Mouse (Mus musculus): ENCODE measurements around the gene Tmem82.

Tmem82 gene

DNA sequence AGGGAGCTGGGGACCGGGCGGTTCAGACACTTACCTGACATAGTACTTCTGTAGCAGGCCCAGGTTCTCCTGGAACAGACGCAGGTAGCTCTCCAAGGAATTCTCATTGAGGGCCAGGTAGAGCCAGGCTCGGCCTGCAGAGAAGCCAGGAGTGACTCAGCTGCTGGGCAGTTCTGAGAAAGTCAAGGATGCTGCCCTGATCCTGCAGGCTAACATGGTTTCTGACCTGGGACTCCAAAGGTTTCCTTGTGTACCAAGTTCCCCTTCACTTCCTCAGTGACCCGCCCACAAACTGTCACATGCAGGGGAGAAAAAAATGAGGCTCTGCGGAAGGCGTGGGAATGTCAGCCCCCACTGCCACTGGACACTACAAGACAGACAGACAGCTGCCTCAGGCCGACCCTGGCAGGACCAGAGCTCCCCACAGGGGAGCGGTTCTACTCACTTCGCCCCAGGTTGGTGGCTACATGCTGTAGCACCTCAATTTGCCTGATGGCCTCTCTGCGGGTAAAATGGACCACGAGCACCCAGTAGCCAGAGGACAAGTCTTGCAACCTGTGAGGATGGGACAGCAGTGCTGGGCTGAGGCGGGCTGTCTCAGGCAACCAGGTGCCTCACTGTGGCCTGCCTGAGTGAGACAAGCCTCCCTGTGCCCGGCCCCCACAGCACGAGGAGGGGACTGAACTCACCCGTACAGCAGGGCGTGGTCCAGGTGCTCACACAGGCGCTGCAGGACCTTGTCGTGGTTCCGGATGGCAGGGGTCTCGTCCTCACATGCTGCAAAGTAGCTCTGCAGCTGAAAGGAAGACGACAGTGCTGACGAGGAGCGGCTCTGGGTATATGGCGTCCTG, 23.8 kb upstream of the Tmem82 start:
- no peak for DNase-seq (ENCODE audit: low read depth in 2 of 2, low spot score in 2 of 2)

DNA sequence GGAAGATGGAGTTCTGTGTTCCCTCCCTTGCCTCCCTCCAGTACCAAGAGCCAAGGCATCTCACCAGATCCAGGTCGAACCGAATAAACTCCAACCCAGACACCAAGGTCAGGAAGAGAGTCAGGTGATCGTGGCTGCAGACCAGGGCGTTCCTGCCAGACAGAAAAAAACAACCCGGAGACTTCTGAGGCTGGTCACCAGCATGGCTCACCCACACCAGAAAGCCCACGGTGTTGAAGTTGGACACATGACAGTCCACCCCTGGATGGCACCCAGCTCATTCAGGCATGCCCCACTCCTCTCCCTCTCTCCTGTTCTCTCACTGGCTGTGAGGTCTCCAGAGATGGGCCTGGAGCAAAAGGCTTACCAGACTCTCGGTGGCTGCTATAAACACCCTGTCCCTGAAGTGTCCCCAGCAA, 22.9 kb upstream of the Tmem82 start:
- no peak for DNase-seq (ENCODE audit: low read depth in 2 of 2, low spot score in 2 of 2)

DNA sequence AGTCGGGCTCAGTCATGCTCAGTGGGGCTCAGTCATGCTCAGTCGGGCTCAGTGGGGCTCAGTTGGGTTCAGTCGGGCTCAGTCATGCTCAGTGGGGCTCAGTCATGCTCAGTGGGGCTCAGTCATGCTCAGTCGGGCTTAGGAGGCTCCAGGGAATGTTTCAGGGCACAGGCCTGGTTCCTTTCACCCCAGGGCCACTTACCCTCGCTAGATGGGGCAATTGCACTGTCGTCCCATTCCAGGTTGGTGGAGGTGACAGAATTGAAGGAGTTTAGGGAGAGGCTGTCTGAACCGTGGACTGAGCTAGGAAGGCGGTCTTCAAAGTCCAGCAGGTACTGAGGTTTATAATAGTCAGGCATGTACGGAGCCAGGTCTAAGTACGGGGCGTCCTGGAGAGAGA, 21.0 kb upstream of the Tmem82 start:
- DNase-seq (ENCODE audit: low read depth in 2 of 2, low spot score in 2 of 2) = no peak

DNA sequence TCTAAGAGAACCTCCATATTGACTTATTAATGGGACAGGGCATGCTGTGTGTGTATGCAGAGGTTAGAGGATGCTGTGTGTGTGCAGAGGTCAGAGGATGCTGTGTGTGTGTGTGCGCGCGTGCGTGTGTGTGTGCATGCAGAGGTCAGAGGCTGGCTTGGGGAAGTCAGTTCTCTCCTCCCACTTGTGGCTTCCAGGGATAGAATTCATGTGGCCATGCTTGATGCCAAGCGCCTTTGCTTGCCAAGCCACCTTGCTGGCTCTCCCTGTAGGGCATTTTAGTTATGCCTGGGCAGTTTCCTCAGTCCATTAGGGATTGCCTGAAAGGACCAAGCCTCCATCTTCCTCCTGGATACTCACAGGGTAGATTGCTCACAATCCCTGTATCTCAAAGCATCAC, 18.3 kb upstream of the Tmem82 start:
- no peak for DNase-seq (ENCODE audit: low read depth in 2 of 2, low spot score in 2 of 2)

DNA sequence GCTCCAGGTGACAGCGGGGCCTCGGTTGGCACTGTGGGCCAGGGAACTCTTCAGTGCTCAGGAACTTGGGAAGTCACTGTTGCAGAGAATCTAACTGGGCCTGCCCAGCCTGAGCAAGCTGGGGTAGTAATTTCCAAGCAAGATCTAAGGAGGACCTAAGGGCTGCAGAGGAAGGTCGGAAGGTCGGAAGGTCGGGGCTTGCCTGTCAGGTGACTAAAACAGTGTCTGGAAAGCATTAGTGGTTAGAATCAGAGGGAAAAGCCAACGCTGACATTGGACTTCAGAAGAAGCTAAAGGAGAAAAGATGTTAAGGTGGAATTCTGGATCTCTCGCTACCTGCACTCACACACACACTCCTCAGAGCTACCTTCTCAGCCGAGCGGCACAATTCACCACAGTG, 17.6 kb upstream of the Tmem82 start:
- no peak for DNase-seq (ENCODE audit: low read depth in 2 of 2, low spot score in 2 of 2)

DNA sequence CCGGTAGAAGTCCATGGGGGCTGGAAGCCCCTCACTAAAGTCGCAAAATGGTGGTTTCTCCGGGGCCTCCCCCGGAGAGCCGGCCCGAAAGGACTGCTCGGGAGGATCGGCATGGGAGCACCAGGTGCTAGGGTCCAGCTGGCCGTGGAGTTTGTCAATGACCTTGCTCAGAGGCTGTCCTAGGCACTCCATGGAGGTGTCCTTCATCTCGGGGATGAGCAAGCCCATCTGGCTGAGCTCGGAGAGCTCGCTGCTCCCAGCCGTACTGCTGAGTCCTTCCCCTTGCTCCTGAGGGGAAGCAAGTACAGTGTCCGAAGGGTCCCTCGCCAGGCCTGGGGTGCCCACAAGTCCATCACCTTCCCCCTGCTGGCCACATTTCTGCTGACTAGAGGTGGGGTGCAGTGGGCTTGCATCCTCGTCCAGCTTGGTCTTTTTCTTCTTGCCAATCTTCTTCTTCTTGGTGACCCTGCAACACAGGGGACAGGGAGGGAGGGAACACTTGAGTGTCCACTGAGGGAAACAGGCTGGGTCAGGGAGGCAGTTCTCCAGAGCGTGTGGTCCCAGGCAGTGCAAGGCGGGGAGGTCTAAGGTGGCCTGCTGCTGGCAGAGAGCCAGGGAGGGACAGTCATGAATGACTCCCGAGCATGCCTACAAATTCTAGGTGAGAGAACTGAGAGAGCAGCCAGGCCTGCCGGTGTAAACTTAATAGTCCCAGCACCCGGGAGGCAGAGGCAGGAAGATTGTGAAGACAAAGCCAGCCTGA, 13.9 kb upstream of the Tmem82 start:
- no peak for DNase-seq (ENCODE audit: low read depth in 2 of 2, low spot score in 2 of 2)

DNA sequence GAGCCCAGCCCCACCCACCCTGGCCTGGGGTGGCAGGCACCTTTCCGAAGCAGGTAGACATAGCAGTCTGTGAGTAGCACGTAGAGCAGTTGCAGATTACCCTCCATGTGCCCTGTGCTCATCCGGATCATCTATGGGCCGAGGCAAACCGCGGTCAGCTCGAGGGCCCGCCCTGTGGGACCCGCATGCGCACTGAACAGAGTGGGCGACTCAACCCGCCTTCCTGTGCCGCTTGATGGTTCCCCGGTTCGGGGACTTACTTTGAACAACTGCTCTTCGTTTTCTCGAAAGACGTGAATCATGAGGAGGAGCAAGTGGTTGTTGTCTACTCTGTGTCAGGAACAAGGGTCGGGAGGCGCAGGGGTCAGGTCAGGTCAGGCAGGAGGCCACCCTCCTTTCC, 12.8 kb upstream of the Tmem82 start:
- no peak for DNase-seq (ENCODE audit: low read depth in 2 of 2, low spot score in 2 of 2)

DNA sequence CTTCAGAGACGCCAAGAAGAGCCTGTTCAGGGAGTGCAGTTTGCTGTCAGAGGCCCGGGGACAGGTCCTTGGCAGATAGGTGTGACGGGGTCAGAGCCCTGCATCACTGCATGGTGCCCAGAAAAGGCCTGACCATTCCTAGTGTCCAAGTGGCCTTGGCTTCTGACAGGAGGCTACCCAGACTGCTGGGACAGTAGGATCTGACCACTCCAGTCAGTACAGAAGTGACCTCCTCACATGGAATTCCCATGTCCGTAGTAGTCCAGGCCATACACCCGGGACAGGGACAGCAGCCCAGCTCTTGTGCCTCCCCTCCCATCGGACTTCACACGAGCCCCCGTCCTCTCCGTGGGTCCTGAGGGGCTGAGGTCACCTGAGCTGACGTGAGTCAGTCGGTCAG, 11.6 kb upstream of the Tmem82 start:
- no peak for DNase-seq (ENCODE audit: low read depth in 2 of 2, low spot score in 2 of 2)

DNA sequence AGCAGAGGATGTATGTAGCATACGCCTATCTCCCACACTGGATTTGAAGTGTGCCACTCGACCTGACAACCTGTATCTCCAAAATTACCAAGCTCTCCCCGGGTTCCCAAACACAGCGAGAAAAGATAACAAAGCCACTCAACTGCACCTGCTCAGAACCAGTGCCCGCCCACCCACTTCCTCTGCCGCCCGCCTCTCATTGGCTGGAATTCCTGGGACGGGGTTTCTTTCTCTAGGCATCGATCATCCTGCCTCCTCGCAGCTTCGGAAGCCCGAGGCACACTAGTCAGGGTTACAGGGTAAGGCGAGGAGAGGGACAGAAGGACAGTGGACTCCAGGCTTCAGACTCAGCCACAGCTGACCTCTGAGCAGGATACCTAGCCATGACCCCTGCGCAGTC, 10.2 kb upstream of the Tmem82 start:
- no peak for DNase-seq (ENCODE audit: low read depth in 2 of 2, low spot score in 2 of 2)

DNA sequence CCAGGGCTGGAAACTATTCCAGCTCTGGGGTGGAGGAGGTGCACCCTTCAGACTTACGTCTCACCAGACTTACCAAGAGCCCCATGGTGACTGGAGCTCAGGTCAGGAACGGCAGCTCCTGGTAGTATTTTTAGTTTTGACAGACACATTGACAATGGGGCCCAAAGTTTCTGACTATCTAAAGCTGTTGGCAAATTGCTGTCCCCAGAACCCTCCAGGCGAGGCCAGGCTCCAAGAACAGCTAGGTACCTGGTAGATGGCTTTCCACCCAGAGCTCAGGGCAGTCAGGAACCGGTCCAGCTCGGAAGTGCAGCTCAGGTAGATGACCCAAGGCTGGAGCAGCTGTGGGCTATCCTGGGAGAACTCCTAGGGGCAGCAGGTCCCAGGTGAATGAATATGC, 9.1 kb upstream of the Tmem82 start:
- no peak for DNase-seq (ENCODE audit: low read depth in 2 of 2, low spot score in 2 of 2)

DNA sequence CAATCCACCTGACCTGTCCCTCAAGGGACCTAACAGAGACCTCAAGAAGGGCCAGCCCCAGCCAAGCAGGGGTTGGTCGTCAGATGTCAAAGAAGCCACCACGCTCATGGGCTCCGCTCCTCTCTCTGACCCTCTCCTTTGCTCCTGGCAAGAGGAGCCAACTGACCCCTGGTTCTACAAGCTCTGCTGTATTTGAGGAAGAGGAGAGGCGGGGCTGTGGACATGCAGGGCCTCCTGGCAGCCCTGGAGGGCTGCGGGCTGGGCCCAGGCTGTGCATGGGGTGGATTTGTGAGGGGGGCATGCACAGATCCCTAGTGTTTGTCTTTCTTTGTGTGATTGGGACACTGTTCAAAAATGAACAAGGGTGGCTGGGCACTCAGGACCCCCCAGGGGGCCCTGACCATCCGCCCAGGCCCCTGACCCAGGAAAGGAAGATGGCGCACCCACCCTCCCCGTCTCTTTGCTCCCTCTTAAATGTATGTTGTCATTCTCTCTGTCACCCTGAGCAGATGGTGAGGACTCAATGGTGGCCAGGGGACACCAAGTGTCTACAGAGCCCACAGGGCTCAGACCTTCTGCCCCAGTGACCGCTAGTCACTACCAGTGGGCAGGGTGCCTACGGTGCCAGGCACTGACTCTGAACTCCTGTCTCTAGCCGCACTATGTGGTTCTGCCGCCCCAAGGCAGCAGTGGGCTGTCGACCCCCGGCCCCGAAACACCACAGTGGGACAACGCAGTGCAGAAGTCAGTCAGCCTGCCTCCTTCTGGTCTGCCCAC, 7.5 kb upstream of the Tmem82 start:
- no peak for DNase-seq (ENCODE audit: low read depth in 2 of 2, low spot score in 2 of 2)

DNA sequence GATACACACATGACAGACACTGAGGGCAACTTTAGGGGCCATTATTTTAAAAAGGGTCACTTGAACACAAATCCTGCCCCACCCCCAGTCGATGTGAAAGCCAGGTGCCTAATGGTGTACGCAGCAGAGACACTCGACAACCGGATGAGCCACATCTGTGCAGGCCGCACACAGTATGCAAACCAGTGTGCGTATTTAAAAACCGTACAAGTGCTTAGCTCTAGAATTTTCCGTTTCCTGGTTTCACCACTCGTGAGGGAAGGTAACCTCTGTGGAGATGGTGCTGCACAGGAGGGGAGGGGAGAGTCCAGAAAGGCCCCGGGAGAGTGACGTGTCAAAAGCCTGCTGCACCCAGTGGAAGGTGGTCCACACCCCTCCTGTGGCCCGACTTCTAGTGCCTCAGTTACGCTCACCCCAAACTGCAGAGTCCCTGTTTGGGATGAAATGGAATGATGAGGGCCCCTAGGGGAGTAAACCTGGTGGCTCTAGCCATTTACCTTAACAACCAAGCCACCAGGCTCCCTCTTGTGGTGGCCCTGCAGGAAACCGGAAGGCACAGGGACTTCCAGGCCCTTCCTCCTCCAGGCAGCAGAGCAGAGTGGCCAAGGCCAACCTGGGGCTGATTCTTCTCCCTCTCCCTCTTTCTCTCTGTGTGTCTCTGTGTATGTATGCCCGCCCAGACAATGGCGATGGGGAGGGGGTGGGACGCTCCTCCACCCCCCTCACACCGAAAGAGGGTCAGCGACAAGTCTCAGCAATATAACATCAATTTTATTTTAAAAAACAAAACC, 6.7 kb upstream of the Tmem82 start:
- DNase-seq (ENCODE audit: low read depth in 2 of 2, low spot score in 2 of 2) = no peak

DNA sequence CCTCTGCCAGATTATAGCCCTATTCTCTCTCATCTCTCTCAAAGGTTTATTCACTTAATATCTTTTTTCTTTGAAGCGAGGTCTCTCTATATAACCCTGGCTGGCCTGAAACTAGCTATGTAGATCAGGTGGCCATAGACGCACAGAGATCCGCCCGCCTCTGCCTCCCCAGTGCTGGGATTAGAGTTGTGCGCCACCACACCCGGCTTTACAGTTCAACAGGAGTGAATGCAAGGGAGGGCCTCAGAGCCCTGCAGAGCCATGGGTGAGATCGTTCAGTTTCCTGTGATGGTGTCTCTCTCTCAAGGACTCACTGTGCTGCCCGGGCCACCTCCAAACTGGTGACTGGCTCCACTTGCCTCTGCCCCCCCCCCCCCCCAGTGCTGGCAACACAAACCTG, 5.7 kb upstream of the Tmem82 start:
- DNase-seq (ENCODE audit: low read depth in 2 of 2, low spot score in 2 of 2) = no peak

DNA sequence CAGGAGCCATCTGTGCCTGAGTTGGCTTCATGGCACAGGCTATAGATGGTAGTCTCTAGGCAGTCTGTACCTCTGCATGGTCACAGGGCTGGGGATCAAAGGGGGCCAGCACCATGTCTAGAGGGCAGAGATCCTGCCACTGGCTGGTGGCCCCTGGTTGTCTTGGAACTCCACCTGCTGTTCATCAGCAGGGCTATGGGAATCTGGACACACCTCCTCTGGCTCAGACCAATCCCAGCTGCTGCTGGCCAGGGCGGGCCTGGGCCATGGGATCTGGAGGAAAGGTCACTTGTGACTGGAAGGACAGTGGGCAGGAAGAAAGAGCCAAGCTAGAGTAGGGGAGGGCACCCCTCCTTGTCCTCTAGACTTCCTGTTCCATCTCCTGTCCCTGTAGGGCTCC, 5.2 kb upstream of the Tmem82 start, which contains the start of gene Slc25a34:
Gene Slc25a34, minus strand, starts transcription at position 156 of the 400 bp plus-strand sequence.
- no peak for DNase-seq (ENCODE audit: low read depth in 2 of 2, low spot score in 2 of 2)

DNA sequence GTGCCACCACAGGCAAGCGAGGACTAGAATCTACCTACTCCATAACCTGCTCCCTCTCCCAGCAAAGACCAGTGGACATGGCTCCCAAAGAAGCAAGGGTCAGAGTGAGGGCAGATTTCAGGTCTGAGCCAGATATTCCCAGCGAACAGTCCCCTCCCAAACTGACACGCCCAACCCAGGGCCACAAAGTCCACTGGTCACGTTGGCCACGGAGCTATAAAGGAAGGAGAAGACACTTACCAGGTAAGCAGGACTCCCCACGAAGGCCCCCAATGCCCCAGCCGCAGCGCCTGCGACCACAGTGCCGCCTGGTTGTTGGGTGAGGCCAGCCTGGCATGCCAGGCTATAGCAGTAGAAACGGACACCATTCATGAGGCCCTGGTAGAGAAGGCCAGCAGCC, 4.6 kb upstream of the Tmem82 start:
- DNase-seq (ENCODE audit: low read depth in 2 of 2, low spot score in 2 of 2) = no peak

DNA sequence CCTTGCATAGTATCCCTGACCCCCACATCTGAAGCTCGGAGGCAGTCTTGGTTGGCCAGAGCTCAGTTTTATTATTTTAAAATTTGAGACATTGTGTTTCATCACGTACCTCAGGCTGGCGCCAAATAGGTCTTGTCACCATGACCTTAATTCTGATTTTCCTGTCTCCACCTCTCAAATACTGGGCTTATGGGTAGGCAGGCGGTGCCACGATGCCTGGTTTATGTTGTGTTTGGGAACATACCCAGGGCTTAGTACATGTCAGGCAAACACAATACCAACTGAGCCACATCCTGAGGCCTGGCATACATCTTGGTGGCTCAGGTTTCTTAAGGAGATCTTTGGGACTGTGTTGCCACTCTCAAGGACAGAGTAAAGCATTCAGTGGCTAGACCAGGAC, 4.1 kb upstream of the Tmem82 start:
- DNase-seq (ENCODE audit: low read depth in 2 of 2, low spot score in 2 of 2) = no peak

DNA sequence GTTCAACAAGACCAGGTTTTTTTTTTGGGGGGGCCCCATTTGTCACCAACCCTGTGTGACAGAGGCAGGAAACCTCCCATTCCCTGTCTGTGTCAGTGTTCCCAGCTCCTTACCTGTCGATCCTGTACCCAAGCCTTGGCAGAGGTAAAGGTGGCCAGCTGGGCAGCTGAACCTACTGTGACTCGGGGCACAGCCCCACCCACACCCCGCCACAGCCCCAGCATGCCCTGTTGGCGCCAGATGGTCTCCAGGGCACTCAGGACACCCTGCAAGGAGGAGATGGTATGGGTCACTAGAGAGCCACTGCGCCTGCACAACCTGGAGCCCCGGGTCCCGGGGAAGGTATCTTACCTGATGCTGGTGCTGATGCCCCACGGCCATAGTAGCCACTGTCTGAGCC, 3.7 kb upstream of the Tmem82 start:
- no peak for DNase-seq (ENCODE audit: low read depth in 2 of 2, low spot score in 2 of 2)

DNA sequence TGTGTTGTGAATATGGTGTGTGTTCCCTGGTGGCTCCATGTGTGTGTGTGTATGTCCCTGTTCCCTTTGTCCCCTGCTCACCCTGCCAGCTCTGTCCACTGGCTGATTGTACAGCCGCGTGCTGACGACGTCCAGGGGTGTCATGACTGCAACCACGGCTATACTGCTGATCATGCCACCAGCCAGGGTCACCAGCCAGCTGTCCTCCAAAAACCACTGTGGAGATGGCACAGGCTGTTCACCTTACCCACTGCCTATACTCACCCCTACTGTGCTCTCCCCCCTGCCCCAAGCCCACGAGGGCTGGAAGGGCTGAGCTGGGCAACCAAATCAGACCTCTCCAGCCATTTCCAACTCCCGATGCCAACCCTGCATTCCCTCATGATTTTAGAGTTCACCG, 2.9 kb upstream of the Tmem82 start:
- DNase-seq (ENCODE audit: low read depth in 2 of 2, low spot score in 2 of 2) = no peak

DNA sequence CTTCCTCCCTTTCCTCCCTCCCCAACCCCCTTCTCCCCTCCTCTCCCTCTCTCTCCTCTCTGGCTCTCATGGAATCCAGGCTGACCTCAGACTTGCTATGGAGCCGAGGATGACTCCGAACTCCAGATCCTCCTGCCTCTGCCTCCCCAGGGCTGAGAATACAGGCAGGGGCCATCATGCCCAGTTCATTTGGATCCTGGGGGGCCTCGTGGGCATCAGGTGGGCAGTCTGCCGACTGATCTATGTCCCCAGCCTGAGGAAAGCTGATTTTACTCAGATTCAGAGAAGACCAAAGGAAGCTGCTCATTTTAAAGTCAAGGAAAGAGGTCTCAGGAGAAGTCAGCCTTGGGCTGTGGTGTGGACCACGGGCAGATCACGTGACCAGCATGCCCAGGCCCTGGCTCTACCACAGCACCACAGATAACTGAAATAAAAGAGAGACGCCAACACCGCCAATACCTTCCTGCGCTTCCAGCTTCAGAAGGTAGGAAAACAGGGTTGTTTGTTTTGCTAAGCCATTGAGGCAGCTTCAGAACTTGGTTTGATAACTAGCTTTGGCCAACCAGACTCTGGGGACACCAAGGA, 958 bp upstream of the Tmem82 start:
- DNase-seq (ENCODE audit: low read depth in 2 of 2, low spot score in 2 of 2) = no peak

DNA sequence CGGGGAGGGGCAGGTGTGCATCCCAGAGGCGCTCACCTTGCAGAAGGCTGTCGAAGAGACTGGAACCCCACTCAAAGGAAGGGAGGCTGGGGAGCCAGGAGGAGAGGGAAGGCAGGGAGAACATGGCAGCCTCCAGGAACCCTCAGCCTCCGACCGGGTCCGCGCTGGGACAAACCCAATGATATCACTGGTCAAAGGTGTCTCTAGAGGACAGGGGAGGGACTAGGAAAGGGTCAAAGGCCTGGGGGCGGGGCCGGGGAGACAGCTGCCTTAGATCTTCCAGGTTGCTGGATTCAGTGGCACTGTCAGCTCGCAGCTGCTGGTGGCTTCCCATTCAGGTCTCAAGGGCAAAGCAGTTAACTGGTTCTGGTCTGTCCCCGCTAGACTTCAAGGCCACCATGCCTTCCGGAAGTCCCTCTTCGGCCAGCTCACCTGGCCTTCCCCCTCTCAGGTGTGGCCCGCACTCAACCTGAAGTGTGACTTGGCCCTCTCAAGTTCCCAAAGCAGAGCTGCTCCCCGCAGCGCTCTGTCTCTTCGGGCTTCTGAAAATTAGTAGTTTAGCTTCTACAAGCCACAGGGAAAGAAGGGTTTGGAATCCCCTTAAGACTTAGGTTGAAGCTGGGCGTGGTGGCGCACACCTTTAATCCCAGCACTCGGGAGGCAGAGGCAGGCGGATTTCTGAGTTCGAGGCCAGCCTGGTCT, 419 bp downstream of the Tmem82 start:
- DNase-seq (ENCODE audit: low read depth in 2 of 2, low spot score in 2 of 2) = no peak

All from CD8-positive naive resting alpha-beta T cell, adult 2 months (primary cell).